Mouse (Mus musculus): Measurements from ENCODE around the gene Xntrpc. TPM values are rescaled to one million over a fixed set of nuclear protein-coding genes. Genes with fewer than 3 reads are reported as not detected.

Xntrpc gene
- 0.27 TPM for polyA plus RNA-seq (2017; shearing (Covaris generic))

DNA sequence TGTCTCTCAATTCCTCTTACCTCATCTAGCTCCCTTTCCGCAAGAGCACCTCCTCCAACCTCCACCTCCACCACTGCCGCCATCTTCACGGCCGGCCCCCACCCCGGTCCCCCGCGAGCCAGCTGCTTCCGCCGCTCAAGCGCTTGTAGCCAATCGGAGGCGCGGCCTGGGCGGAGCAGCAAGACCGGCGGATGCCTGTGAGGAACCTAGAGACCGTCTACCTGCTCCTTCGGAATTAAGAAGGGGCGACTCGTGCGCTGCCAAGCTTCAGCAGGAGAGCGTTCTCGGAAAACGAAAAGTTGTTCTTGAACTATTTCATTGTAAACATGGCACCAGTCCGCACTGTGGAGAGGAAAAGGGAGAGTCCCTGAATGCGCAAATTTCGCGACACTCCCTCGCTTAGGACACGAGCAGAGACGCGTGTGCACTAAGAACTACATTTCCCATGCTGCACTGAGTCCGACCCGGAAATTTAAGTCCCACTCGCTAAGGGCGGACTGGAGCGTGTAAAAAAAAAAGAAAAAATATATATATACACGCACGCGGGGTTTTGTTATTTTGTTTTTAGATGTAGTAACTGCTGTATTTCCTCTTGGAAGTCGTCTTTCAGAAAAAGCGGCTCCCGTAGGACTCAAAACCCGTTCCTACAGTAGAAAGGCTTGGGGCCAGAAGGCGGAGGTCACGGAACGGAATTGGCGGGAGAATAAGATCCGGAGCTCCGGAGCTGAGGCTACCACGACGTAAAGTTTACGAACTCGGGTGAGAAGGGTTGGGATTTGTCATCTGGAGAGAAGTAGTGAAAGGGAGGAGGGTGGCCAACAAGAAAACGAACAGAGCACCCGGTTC is at the start of gene Xntrpc, which contains the start of the genes Rnf121 and Xndc1:
Gene Xntrpc, plus strand, starts transcription at position 668 of the 846 bp plus-strand sequence.
Gene Rnf121, minus strand, starts transcription at position 424 of the 846 bp plus-strand sequence.
Gene Xndc1, plus strand, starts transcription at position 466 of the 846 bp plus-strand sequence.

GRCm38 (mm10) chr7:102018590-102018989 is 46.9 kb upstream of the Xntrpc start, which contains the start of gene Il18bp:
Il18bp (minus strand) TSS chr7:102018690.

GRCm38 (mm10) chr7:102082816-102083215 is 17.3 kb downstream of the Xntrpc start, which contains the start of gene Trpc2:
Trpc2 (plus strand) TSS chr7:102083116.

GRCm38 (mm10) chr7:102101487-102101886 is 36.0 kb downstream of the Xntrpc start, which contains the start of gene Art1:
Art1 (plus strand) TSS chr7:102101743.

DNA sequence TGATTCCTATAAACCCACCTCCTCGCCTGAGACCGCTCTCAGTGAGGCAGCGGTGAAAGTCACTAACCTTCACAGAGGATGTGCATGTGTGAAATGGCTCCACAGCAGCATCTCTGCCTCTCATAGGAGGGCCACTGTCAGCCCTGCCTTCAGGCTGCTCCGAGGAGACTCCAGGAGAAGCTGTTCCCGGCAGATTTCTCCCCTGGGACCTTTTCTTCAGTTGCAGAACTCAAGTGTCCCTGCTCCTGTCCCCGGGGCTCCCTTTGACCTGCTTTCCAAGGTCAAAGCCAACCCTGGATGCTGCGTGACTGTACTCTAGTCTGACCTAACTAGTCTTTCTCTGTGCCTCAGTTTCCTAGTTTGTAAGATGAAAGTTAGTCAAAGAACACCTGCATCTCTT is 43.7 kb downstream of the Xntrpc start, which contains the start of gene Art5:
Gene Art5, minus strand, starts transcription at position 319 of the 400 bp plus-strand sequence.

GRCm38 (mm10) chr7:102116579-102117331 is 51.2 kb downstream of the Xntrpc start, which contains the start of gene Chrna10:
Chrna10 (minus strand) TSS chr7:102116828.

Other genes starting within 250 kb of the Xntrpc start
- gene Phox2a, start 247.4 kb upstream of the Xntrpc start, polyA plus RNA-seq (2017; shearing (Covaris generic)): not detected
- 8.5 TPM for gene Inppl1, start 227.5 kb upstream of the Xntrpc start, polyA plus RNA-seq (2017; shearing (Covaris generic))
- gene Folr2, start 208.5 kb upstream of the Xntrpc start, polyA plus RNA-seq (2017; shearing (Covaris generic)): not detected
- gene Anapc15, start 202.0 kb upstream of the Xntrpc start, polyA plus RNA-seq (2017; shearing (Covaris generic)): 24.8 TPM
- gene Folr1, start 194.9 kb upstream of the Xntrpc start, polyA plus RNA-seq (2017; shearing (Covaris generic)): not detected
- 74.6 TPM for gene Lamtor1, start 159.8 kb upstream of the Xntrpc start, polyA plus RNA-seq (2017; shearing (Covaris generic))
- gene Tomt, start 159.4 kb upstream of the Xntrpc start, polyA plus RNA-seq (2017; shearing (Covaris generic)): not detected
- 3.7 TPM for gene Lrrc51, start 131.8 kb upstream of the Xntrpc start, polyA plus RNA-seq (2017; shearing (Covaris generic))
- 131 TPM for gene Numa1, start 131.6 kb upstream of the Xntrpc start, polyA plus RNA-seq (2017; shearing (Covaris generic))
- 4.4 TPM for gene Il18bp, start 47.0 kb upstream of the Xntrpc start, polyA plus RNA-seq (2017; shearing (Covaris generic))
- gene Rnf121, start 244 bp upstream of the Xntrpc start, polyA plus RNA-seq (2017; shearing (Covaris generic)): 18.6 TPM
- gene Xndc1, start 202 bp upstream of the Xntrpc start, polyA plus RNA-seq (2017; shearing (Covaris generic)): 24.6 TPM
- gene Trpc2, start 17.4 kb downstream of the Xntrpc start, polyA plus RNA-seq (2017; shearing (Covaris generic)): 0.20 TPM
- gene Art1, start 36.0 kb downstream of the Xntrpc start, polyA plus RNA-seq (2017; shearing (Covaris generic)): 0.32 TPM
- 1.0 TPM for gene Art5, start 43.8 kb downstream of the Xntrpc start, polyA plus RNA-seq (2017; shearing (Covaris generic))
- gene Chrna10, start 51.1 kb downstream of the Xntrpc start, polyA plus RNA-seq (2017; shearing (Covaris generic)): not detected
- 123 TPM for gene Nup98, start 144.5 kb downstream of the Xntrpc start, polyA plus RNA-seq (2017; shearing (Covaris generic))
- gene Pgap2, start 144.5 kb downstream of the Xntrpc start, polyA plus RNA-seq (2017; shearing (Covaris generic)): 33.9 TPM
- 645 TPM for gene Rhog, start 190.3 kb downstream of the Xntrpc start, polyA plus RNA-seq (2017; shearing (Covaris generic))
- 160 TPM for gene Stim1, start 202.1 kb downstream of the Xntrpc start, polyA plus RNA-seq (2017; shearing (Covaris generic))

Data from effector memory CD4-positive, alpha-beta T cell, adult 7 months (primary cell).